Mouse (Mus musculus) heart, postnatal 25 days (tissue): ENCODE measurements at regions not wholly inside any gene's neighbourhood (a gene's known extent, or its start where the extent isn't known, plus 50 kb on each side); places are given as distances from the start of the nearest gene placed in this dataset.

ENCODE experiments used
- DNase-seq: peaks from one replicate; pipeline ENCODE4 v3.0.0; 2022; ENCODE audit warnings: low spot score
- intact Hi-C: fragments of 180-260 bp; cut with DNase I; formaldehyde crosslinking; loops from one replicate; pipeline ENCODE4 v1.15.1; 2025

GRCm38 (mm10) chr15:93824729-93825694, 229.3 kb upstream of the Prickle1 start:
- intact Hi-C loops, result loop anchor here (10.0 kb wide), 1 partner anchor 230 kb away; the partner anchor contains the start of gene Prickle1
- peak; percentile 10 for DNase-seq

DNA sequence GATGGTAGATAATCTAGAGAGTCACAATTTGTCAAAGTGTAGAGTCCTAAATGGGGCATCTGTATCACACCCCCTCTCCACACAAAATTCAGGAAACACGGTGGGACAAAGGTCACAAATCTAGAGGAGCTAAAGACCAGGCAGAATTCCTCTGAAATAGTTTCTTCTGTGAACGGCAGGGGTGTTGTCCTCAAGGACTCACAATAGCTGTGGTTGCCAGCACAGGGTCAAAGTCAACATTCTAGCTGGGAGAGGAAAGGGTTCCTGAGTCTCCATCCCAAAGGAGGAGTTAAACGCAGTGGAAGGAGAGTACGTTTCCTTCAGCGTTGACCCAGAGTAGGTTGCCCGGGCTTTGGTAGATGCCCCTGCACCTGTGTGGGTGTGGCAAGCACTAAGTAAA, 225.5 kb upstream of the Prickle1 start:
- DNase-seq, result no peak
- intact Hi-C loops, result loop anchor here (10.0 kb wide), 1 partner anchor 226 kb away; the partner anchor contains the start of gene Prickle1

DNA sequence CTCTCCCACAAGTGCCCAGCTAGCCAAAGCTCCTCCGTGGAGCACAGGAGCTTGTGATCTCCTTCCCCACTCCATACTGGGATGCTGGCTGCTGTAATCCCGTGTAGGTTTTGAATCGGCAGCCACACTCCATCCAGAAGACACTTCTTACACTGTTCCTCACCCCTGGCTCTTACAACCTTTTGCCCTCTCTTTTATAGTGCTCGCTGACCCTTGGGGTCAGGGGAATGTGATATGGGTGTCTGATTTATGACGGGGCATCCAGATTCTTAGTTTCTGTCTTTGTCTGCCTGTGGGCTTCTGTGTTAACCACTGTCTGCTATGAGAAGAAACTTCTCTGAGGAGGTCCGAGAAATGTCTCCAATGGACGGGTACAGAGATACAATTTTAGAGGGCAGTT, 216.3 kb upstream of the Prickle1 start:
- intact Hi-C loops, result no loop called here
- DNase-seq, result no peak

- DNase-seq, result no peak
- intact Hi-C loops, result no loop called here
Observed at GRCm38 (mm10) chr15:93807993-93808392, 212.3 kb upstream of the Prickle1 start.

DNA sequence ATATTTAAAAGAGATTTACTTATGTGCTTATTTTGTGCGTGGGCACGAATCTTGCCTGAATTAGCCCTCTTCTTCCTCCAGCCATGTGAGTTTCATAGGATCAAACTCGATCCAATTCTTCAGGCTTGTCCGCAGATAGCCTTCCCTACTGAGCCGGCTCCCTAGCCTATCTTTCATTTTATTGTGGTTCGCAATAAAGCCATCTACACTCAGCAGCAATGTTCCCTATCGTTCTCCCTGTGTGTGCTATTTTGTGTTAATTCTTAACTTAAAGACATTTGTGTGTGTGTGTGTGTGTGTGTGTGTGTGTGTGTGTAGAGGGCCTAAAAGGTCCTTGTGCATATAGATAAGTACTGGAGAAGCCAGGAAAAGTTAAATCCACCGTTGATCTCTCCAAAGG, 211.8 kb upstream of the Prickle1 start:
- no peak for DNase-seq
- intact Hi-C loops, result no loop called here

DNA sequence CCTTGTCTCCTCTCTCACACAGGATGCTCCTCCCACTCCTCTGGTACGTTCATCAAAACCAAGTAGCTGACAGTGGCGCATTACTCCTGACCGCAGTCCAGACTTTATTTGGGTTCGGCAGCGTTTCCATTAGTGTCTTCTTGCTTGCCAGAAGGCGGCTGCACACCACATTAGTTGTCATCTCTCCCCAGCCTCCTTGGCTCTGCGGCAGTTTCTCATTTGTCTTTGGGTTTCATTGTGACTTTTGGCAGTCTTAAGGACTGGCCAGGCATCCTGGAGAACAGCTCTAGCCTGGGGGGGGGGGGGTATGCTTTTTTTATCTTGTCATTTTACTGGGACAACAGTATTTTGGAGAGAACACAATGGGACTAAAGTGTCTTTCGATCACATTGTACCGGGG, 209.0 kb upstream of the Prickle1 start:
- no peak for DNase-seq
- intact Hi-C loops, result no loop called here

- no peak for DNase-seq
- intact Hi-C loops, result no loop called here
Observed at GRCm38 (mm10) chr15:93790531-93790930, 194.8 kb upstream of the Prickle1 start.

- DNase-seq, result no peak
- intact Hi-C loops, result no loop called here
Observed at GRCm38 (mm10) chr15:93789762-93790161, 194.1 kb upstream of the Prickle1 start.

GRCm38 (mm10) chr15:93787361-93787760, 191.7 kb upstream of the Prickle1 start:
- no peak for DNase-seq

DNA sequence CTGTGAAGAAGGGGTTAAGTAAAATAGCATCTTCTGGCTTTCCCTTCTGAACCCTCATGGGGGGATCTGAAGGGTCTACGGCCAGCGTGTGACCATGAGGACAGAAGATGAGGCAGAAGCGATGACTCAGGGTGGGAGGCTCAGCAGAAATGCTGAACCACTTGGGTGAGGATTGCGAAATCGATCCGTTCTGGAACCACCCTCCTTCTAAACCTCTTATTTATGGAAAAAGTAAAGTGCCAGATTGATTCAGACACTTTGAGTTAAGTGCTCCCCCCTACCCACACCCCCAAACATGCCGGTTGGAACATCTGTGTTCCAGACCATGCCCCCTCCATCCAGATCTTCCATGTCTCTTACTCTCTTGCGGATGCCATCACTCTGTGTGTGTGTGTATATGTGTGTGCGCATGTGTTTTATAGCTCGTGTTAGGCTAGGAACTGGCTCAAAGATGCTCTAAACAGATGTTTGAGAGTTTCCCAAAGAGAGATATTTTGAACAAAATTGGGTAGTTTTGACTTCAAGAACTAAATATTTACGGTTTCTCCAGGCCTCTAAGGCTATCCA, 190.2 kb upstream of the Prickle1 start:
- intact Hi-C loops, result no loop called here
- DNase-seq, result no peak

More at GRCm38 (mm10) chr15:93787361-93787760, 191.7 kb upstream of the Prickle1 start:
- intact Hi-C loops, result no loop called here

DNA sequence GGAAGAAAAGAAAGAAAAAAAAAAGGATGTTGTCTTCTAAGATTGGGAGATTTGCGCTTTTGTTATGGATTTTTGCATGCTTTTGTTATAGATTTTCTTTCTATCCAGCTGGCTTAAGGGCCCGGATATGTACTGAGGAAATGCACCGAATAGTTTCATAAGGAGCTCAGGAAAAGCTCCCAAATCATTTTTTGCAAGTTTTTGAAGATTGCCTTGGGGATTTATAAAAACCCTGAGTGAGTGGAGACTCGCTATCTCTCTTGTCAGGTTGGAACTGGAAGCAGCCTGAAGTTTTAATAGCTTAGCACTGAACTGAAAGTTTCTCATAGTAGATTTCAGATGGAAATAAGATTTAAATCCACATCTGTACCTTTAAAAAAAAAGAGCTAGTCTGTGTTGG, 188.0 kb upstream of the Prickle1 start:
- intact Hi-C loops, result no loop called here
- no peak for DNase-seq

DNA sequence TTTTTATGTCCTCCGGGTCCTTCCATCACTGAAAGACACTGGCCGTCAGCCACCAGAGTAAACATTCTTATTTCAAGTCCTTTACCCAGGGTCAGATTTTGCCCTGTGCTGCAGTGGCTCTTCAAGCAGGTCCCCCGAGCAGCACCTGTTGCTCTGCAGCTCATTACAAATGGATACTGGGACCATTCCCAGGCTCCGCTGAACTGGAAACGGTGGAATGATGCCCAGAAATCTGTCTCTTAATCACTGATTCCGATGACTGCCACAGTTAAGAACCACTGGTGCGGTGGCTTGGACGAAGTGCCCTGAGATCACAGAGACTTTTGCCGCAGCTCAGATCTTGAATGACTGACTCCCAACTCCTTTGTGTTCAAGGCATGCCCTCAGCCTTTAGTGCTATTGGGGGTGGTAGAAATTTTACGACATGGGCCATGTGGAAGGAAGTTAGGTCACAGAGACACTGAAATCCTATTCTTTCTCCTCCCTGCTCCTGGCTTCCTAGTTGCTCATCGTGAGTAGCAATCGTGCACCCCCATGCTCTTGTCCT, 179.6 kb upstream of the Prickle1 start:
- intact Hi-C loops, result no loop called here

GRCm38 (mm10) chr15:93774340-93774739, 178.6 kb upstream of the Prickle1 start:
- DNase-seq, result no peak
- intact Hi-C loops, result no loop called here

More for the DNA sequence above, 179.6 kb upstream of the Prickle1 start:
- DNase-seq, result no peak

GRCm38 (mm10) chr15:93766981-93767380, 171.3 kb upstream of the Prickle1 start:
- intact Hi-C loops, result no loop called here
- no peak for DNase-seq

GRCm38 (mm10) chr15:93763047-93763446, 167.4 kb upstream of the Prickle1 start:
- intact Hi-C loops, result no loop called here

DNA sequence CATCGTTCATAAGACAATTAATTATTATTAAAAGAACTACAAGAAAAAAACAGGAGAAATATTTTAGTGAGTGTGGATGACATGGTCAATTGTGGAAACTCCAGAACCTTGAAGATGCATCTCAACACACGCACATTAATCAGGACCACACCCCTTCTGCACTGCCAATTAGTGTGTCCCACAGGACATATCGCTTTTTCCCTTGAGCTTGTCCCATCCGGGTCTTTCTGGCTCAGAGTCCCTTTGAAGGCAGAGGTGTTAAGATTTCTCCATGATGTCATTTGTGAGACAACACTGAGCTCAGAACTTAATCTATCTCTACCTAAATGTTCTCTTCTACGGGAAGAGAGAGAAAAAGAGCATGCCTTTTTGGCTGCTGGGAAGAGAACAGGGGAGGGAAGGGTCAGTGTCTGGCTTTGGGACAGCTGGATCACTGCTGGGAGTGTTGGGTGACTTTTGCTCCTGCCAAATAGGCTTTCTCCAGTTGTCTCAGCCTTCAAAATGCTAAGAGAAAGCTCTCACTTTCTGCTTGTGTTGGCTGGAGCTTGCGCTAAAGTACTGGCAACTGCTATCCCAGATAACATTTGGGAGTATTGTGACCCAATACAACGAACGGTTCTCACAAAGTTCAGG, 162.6 kb upstream of the Prickle1 start:
- intact Hi-C loops, result no loop called here
- peak; percentile 60 for DNase-seq

More at GRCm38 (mm10) chr15:93763047-93763446, 167.4 kb upstream of the Prickle1 start:
- no peak for DNase-seq

- intact Hi-C loops, result no loop called here
- DNase-seq, result no peak
Observed at GRCm38 (mm10) chr15:93755989-93756388, 160.3 kb upstream of the Prickle1 start.

DNA sequence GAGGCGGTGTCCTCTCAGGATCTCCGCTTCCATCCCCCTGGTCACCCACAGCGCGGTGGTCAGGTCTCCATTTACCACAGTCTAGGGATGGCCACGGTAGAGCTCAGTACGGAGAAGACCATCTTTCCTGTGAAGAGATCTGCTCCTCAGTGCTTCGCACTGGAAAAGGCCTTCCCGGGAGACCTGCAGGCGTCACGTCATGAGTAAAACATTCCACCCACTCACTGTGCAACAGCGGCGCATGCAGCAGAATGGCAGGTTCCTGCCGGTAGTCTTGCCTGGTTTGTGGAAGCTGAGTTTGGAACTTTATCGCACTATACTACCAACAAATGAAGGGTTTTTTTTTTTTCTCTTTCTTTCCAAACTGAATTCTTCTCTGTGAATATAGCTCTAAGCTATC, 156.1 kb upstream of the Prickle1 start:
- intact Hi-C loops, result no loop called here
- DNase-seq, result no peak

DNA sequence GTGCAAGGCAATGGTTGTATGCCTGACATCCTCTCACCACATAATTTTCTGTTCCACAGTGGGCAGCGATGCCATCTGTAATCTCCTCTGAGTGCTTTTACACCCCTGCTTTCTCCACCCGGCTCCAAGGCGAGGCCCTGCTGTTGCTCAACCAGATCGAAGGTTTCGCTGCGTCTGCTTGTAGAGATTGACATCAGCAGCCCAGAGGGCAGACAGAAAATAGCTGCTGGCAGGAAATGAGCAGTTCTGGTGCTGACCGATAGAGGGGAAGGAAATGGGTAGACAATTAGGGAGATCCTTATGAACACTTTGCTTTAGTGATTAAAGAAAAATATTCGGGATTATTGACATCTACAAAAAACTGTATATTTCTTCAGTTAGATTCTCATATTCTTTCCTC, 155.3 kb upstream of the Prickle1 start:
- intact Hi-C loops, result no loop called here
- peak; percentile 17 for DNase-seq

GRCm38 (mm10) chr15:93744191-93744945, 148.7 kb upstream of the Prickle1 start:
- intact Hi-C loops, result no loop called here
- DNase-seq, result no peak
